Mouse (Mus musculus): ENCODE measurements at regions not wholly inside any gene's neighbourhood (a gene's known extent, or its start where the extent isn't known, plus 50 kb on each side); places are given as distances from the start of the nearest gene placed in this dataset.

- 26% methylated on average over 14 of the region's 14 CpGs for WGBS
- ATAC-seq (ENCODE audit: low FRiP score, low TSS enrichment) (peak; percentile 47; the same call in 1 of the 2 replicates), DNase-seq (ENCODE audit: low spot score) (no peak)
- Histone ChIP-seq H3K9me3 (ENCODE audit: control insufficient read depth, low read length) (no peaks in the 10 kb centered on the region), H3K36me3 (ENCODE audit: control insufficient read depth, insufficient read depth, low read length) (no peaks in the 10 kb centered on the region), H3K4me2 (replicated peaks; ENCODE audit: low read depth) (peak overlapping the region; percentile 25; the same call in 1 of the 2 replicates), H3K4me3 (ENCODE audit: low read depth, low read length) (no peak overlapping the region; the same call in 1 of the 2 replicates), H3K27me3 (ENCODE audit: control insufficient read depth, insufficient read depth, low read length) (no peaks in the 10 kb centered on the region), H3K27ac (replicated peaks) (peak overlapping the region; percentile 67), H3K9ac (ENCODE audit: low read length) (no peak overlapping the region), H3K4me1 (replicated peaks; ENCODE audit: control insufficient read depth, insufficient read depth) (peaks cover 6% of the 10 kb centered on the region)
- TF ChIP-seq CTCF (IDR thresholded peaks at IDR 0.05; ENCODE audit: low read depth) = no peak
- no peak for TF ChIP-seq EP300 (optimal IDR thresholded peaks at IDR 0.05)
Measured at GRCm38 (mm10) chr13:52079678-52080246, 233.3 kb downstream of the Gadd45g start.

- no peak for ATAC-seq (ENCODE audit: low FRiP score, low TSS enrichment)
Measured at GRCm38 (mm10) chr13:52083601-52084455, 237.3 kb downstream of the Gadd45g start.

GRCm38 (mm10) chr13:52085110-52085509, 238.6 kb downstream of the Gadd45g start:
- ATAC-seq (ENCODE audit: low FRiP score, low TSS enrichment) (no peak; the same call in 1 of the 2 replicates), DNase-seq (ENCODE audit: low spot score) (no peak)
- Histone ChIP-seq H3K9ac (ENCODE audit: low read length) (no peak overlapping the region), H3K4me3 (ENCODE audit: low read depth, low read length) (no peak overlapping the region), H3K27ac (replicated peaks) (no peak overlapping the region), H3K9me3 (ENCODE audit: control insufficient read depth, low read length) (no peaks in the 10 kb centered on the region), H3K27me3 (ENCODE audit: control insufficient read depth, insufficient read depth, low read length) (no peaks in the 10 kb centered on the region), H3K36me3 (ENCODE audit: control insufficient read depth, insufficient read depth, low read length) (no peaks in the 10 kb centered on the region), H3K4me2 (replicated peaks; ENCODE audit: low read depth) (no peak overlapping the region), H3K4me1 (replicated peaks; ENCODE audit: control insufficient read depth, insufficient read depth) (0 out of 2 replicates have a peak, but pooled peaks cover 2% of the 10 kb centered on the region)
- TF ChIP-seq EP300 (optimal IDR thresholded peaks at IDR 0.05) (no peak), CTCF (IDR thresholded peaks at IDR 0.05; ENCODE audit: low read depth) (no peak)
- WGBS = 41% methylated on average over 3 of the region's 3 CpGs

More at GRCm38 (mm10) chr13:52083601-52084455, 237.3 kb downstream of the Gadd45g start:
- Histone ChIP-seq H3K4me3 (ENCODE audit: low read depth, low read length) (no peak overlapping the region), H3K4me2 (replicated peaks; ENCODE audit: low read depth) (no peak overlapping the region), H3K9ac (ENCODE audit: low read length) (no peak overlapping the region), H3K4me1 (replicated peaks; ENCODE audit: control insufficient read depth, insufficient read depth) (0 out of 2 replicates have a peak, but pooled peaks cover 3% of the 10 kb centered on the region), H3K27ac (replicated peaks) (no peak overlapping the region), H3K9me3 (ENCODE audit: control insufficient read depth, low read length) (no peaks in the 10 kb centered on the region), H3K27me3 (ENCODE audit: control insufficient read depth, insufficient read depth, low read length) (no peaks in the 10 kb centered on the region), H3K36me3 (ENCODE audit: control insufficient read depth, insufficient read depth, low read length) (no peaks in the 10 kb centered on the region)
- TF ChIP-seq CTCF (IDR thresholded peaks at IDR 0.05; ENCODE audit: low read depth) = no peak
- TF ChIP-seq EP300 (optimal IDR thresholded peaks at IDR 0.05) = no peak
- no peak for DNase-seq (ENCODE audit: low spot score)
- WGBS = 70% methylated on average over 9 of the region's 9 CpGs

GRCm38 (mm10) chr13:52088319-52088718, 241.8 kb downstream of the Gadd45g start:
- H3K4me3 ChIP-seq (ENCODE audit: low read depth, low read length) = no peak overlapping the region
- no peak overlapping the region for H3K4me2 ChIP-seq (replicated peaks; ENCODE audit: low read depth)
- H3K4me1 ChIP-seq (replicated peaks; ENCODE audit: control insufficient read depth, insufficient read depth) = no peaks in the 10 kb centered on the region
- no peaks in the 10 kb centered on the region for H3K9me3 ChIP-seq (ENCODE audit: control insufficient read depth, low read length)
- no peaks in the 10 kb centered on the region for H3K36me3 ChIP-seq (ENCODE audit: control insufficient read depth, insufficient read depth, low read length)
- H3K9ac ChIP-seq (ENCODE audit: low read length) = no peak overlapping the region
- WGBS = 36% methylated on average over 8 of the region's 8 CpGs
- DNase-seq (ENCODE audit: low spot score) = no peak
- TF ChIP-seq EP300 (optimal IDR thresholded peaks at IDR 0.05) (no peak), CTCF (IDR thresholded peaks at IDR 0.05; ENCODE audit: low read depth) (no peak)
- no peak for ATAC-seq (ENCODE audit: low FRiP score, low TSS enrichment)
- H3K27me3 ChIP-seq (ENCODE audit: control insufficient read depth, insufficient read depth, low read length) = no peaks in the 10 kb centered on the region
- no peak overlapping the region for H3K27ac ChIP-seq (replicated peaks)

- Histone ChIP-seq H3K9me3 (ENCODE audit: control insufficient read depth, low read length) (no peaks in the 10 kb centered on the region), H3K4me1 (replicated peaks; ENCODE audit: control insufficient read depth, insufficient read depth) (no peaks in the 10 kb centered on the region), H3K27me3 (ENCODE audit: control insufficient read depth, insufficient read depth, low read length) (no peaks in the 10 kb centered on the region), H3K4me2 (replicated peaks; ENCODE audit: low read depth) (no peak overlapping the region), H3K27ac (replicated peaks) (no peak overlapping the region), H3K4me3 (ENCODE audit: low read depth, low read length) (no peak overlapping the region), H3K9ac (ENCODE audit: low read length) (no peak overlapping the region), H3K36me3 (ENCODE audit: control insufficient read depth, insufficient read depth, low read length) (no peaks in the 10 kb centered on the region)
- ATAC-seq (ENCODE audit: low FRiP score, low TSS enrichment) (no peak), DNase-seq (ENCODE audit: low spot score) (no peak)
- TF ChIP-seq EP300 (optimal IDR thresholded peaks at IDR 0.05) (no peak), CTCF (IDR thresholded peaks at IDR 0.05; ENCODE audit: low read depth) (peak; percentile 29)
- 72% methylated on average over 4 of the region's 4 CpGs for WGBS
Measured at GRCm38 (mm10) chr13:52090365-52090764, 243.9 kb downstream of the Gadd45g start.

- WGBS = 74% methylated on average over 7 of the region's 7 CpGs
- no peak for TF ChIP-seq EP300 (optimal IDR thresholded peaks at IDR 0.05)
- TF ChIP-seq CTCF (IDR thresholded peaks at IDR 0.05; ENCODE audit: low read depth) = no peak
- Histone ChIP-seq H3K4me1 (replicated peaks; ENCODE audit: control insufficient read depth, insufficient read depth) (no peaks in the 10 kb centered on the region), H3K4me2 (replicated peaks; ENCODE audit: low read depth) (no peak overlapping the region), H3K27ac (replicated peaks) (no peak overlapping the region), H3K9me3 (ENCODE audit: control insufficient read depth, low read length) (no peaks in the 10 kb centered on the region), H3K36me3 (ENCODE audit: control insufficient read depth, insufficient read depth, low read length) (no peaks in the 10 kb centered on the region), H3K4me3 (ENCODE audit: low read depth, low read length) (no peak overlapping the region), H3K9ac (ENCODE audit: low read length) (no peak overlapping the region), H3K27me3 (ENCODE audit: control insufficient read depth, insufficient read depth, low read length) (no peaks in the 10 kb centered on the region)
- DNase-seq (ENCODE audit: low spot score) = no peak
- no peak for ATAC-seq (ENCODE audit: low FRiP score, low TSS enrichment)
Measured at GRCm38 (mm10) chr13:52094785-52095184, 248.3 kb downstream of the Gadd45g start.
